Mouse (Mus musculus): ENCODE measurements at regions not wholly inside any gene's neighbourhood (a gene's known extent, or its start where the extent isn't known, plus 50 kb on each side); places are given as distances from the start of the nearest gene placed in this dataset.

GRCm38 (mm10) chr9:32063541-32063940, 52.4 kb upstream of the Arhgap32 start:
- dilution Hi-C loops (cut with MboI; ENCODE audit: extremely low pct_ligation_motif_present, extremely low pct_unique_long_range_greater_than_20kb, low sequenced_read_pairs), result no loop called here
- Histone ChIP-seq H3K4me3 (replicated peaks in 1 of 3; ENCODE audit: low read depth in 2 of 3, low read length in 2 of 3, poor library complexity in 1 of 3) (no peak overlapping the region), H3K36me3 (replicated peaks in 1 of 2; ENCODE audit: control insufficient read depth in 1 of 2, insufficient read depth in 1 of 2, low read length in 1 of 2) (no peaks in the 10 kb centered on the region), H3K4me1 (ENCODE audit: control insufficient read depth in 1 of 2, insufficient read depth in 2 of 2) (peaks cover 0 to 8% of the 10 kb centered on the region in 2 experiments; a peak in 1 of 4 replicates), H3K27ac (ENCODE audit: insufficient read depth, low read depth) (no peak overlapping the region), H3K79me2 (replicated peaks; ENCODE audit: control insufficient read depth, extremely low read depth, insufficient read depth, poor library complexity, severe bottlenecking) (no peaks in the 10 kb centered on the region), H3K4me2 (ENCODE audit: insufficient read depth, low read depth, poor library complexity, severe bottlenecking) (no peak overlapping the region), H3K9me3 (replicated peaks; ENCODE audit: low read length) (no peaks in the 10 kb centered on the region), H3K9ac (ENCODE audit: insufficient read depth, low read depth) (no peak overlapping the region), H3K27me3 (replicated peaks) (no peaks in the 10 kb centered on the region)
- no peak for DNase-seq (ENCODE audit: extremely low read depth)
- no peak for TF ChIP-seq CTCF (conservative IDR thresholded peaks at IDR 0.05 in 1 of 2, IDR thresholded peaks at IDR 0.05 in 1 of 2; ENCODE audit: low read depth in 2 of 2, low read length in 2 of 2)
- TF ChIP-seq KAT2A (IDR thresholded peaks at IDR 0.05; ENCODE audit: insufficient replicate concordance, low read length), result no peak
- no peak for TF ChIP-seq MEF2A (IDR thresholded peaks at IDR 0.05; ENCODE audit: borderline replicate concordance, low read depth, low read length)
- TF ChIP-seq UBTF (IDR thresholded peaks at IDR 0.05; ENCODE audit: low read depth, low read length), result no peak
- no peak for TF ChIP-seq TCF12 (IDR thresholded peaks at IDR 0.05; ENCODE audit: low read depth, low read length)
- TF ChIP-seq RAD21 (IDR thresholded peaks at IDR 0.05; ENCODE audit: low read depth, low read length), result no peak
- TF ChIP-seq CHD2 (IDR thresholded peaks at IDR 0.05; ENCODE audit: low read length), result no peak
- TF ChIP-seq RCOR1 (conservative IDR thresholded peaks at IDR 0.05; ENCODE audit: low read depth, low read length), result no peak
- no peak for TF ChIP-seq EP300 (IDR thresholded peaks at IDR 0.05; ENCODE audit: low read length)
- no peak for TF ChIP-seq PAX5 (IDR thresholded peaks at IDR 0.05; ENCODE audit: low read length)
- TF ChIP-seq ZC3H11A (IDR thresholded peaks at IDR 0.05; ENCODE audit: low read depth, low read length), result no peak
- TF ChIP-seq USF2 (conservative IDR thresholded peaks at IDR 0.05; ENCODE audit: low read depth, low read length), result no peak
- TF ChIP-seq ETS1 (conservative IDR thresholded peaks at IDR 0.05; ENCODE audit: low read depth, low read length), result no peak
- TF ChIP-seq POLR2A (IDR thresholded peaks at IDR 0.05; ENCODE audit: low read depth, low read length), result no peak
- no peak for TF ChIP-seq JUN (IDR thresholded peaks at IDR 0.05; ENCODE audit: insufficient read depth, low read depth, low read length)
- no peak for TF ChIP-seq CHD1 (IDR thresholded peaks at IDR 0.05; ENCODE audit: low read depth, low read length)
- no peak for TF ChIP-seq MYC (IDR thresholded peaks at IDR 0.05; ENCODE audit: low read depth, low read length)
- no peak for TF ChIP-seq SMC3 (IDR thresholded peaks at IDR 0.05; ENCODE audit: low read depth, low read length)
- in situ Hi-C loops (cut with MboI; ENCODE audit: low pct_ligation_motif_present, low pct_unique_long_range_greater_than_20kb, low sequenced_read_pairs), result no loop called here

GRCm38 (mm10) chr9:32064007-32064550, 51.9 kb upstream of the Arhgap32 start:
- Histone ChIP-seq H3K9ac (ENCODE audit: insufficient read depth, low read depth) (no peak overlapping the region), H3K4me1 (ENCODE audit: control insufficient read depth in 1 of 2, insufficient read depth in 2 of 2) (peaks cover 0 to 8% of the 10 kb centered on the region in 2 experiments; a peak in 1 of 4 replicates), H3K4me2 (ENCODE audit: insufficient read depth, low read depth, poor library complexity, severe bottlenecking) (no peak overlapping the region), H3K27me3 (replicated peaks) (no peaks in the 10 kb centered on the region), H3K27ac (ENCODE audit: insufficient read depth, low read depth) (no peak overlapping the region), H3K4me3 (replicated peaks in 1 of 3; ENCODE audit: low read depth in 2 of 3, low read length in 2 of 3, poor library complexity in 1 of 3) (no peak overlapping the region), H3K36me3 (replicated peaks in 1 of 2; ENCODE audit: control insufficient read depth in 1 of 2, insufficient read depth in 1 of 2, low read length in 1 of 2) (no peaks in the 10 kb centered on the region), H3K79me2 (replicated peaks; ENCODE audit: control insufficient read depth, extremely low read depth, insufficient read depth, poor library complexity, severe bottlenecking) (no peaks in the 10 kb centered on the region), H3K9me3 (replicated peaks; ENCODE audit: low read length) (no peaks in the 10 kb centered on the region)
- in situ Hi-C loops (cut with MboI; ENCODE audit: low pct_ligation_motif_present, low pct_unique_long_range_greater_than_20kb, low sequenced_read_pairs) (no loop called here), dilution Hi-C loops (cut with MboI; ENCODE audit: extremely low pct_ligation_motif_present, extremely low pct_unique_long_range_greater_than_20kb, low sequenced_read_pairs) (no loop called here)
- DNase-seq (ENCODE audit: extremely low read depth), result no peak
- no peak for TF ChIP-seq IRF4 (IDR thresholded peaks at IDR 0.05; ENCODE audit: low read depth, low read length)
- TF ChIP-seq TCF12 (IDR thresholded peaks at IDR 0.05; ENCODE audit: low read depth, low read length), result no peak
- TF ChIP-seq MAFK (IDR thresholded peaks at IDR 0.05; ENCODE audit: insufficient replicate concordance, low read length), result no peak
- no peak for TF ChIP-seq MEF2A (IDR thresholded peaks at IDR 0.05; ENCODE audit: borderline replicate concordance, low read depth, low read length)
- TF ChIP-seq JUND (conservative IDR thresholded peaks at IDR 0.05; ENCODE audit: low read depth, low read length), result no peak
- TF ChIP-seq UBTF (IDR thresholded peaks at IDR 0.05; ENCODE audit: low read depth, low read length), result no peak
- no peak for TF ChIP-seq PAX5 (IDR thresholded peaks at IDR 0.05; ENCODE audit: low read length)
- no peak for TF ChIP-seq SIN3A (IDR thresholded peaks at IDR 0.05; ENCODE audit: low read length)
- no peak for TF ChIP-seq CHD1 (IDR thresholded peaks at IDR 0.05; ENCODE audit: low read depth, low read length)
- no peak for TF ChIP-seq MYC (IDR thresholded peaks at IDR 0.05; ENCODE audit: low read depth, low read length)
- no peak for TF ChIP-seq POLR2AphosphoS2 (IDR thresholded peaks at IDR 0.05; ENCODE audit: low read depth, low read length)
- no peak for TF ChIP-seq NELFE (IDR thresholded peaks at IDR 0.05; ENCODE audit: low read depth, low read length)
- TF ChIP-seq JUN (IDR thresholded peaks at IDR 0.05; ENCODE audit: insufficient read depth, low read depth, low read length), result no peak
